Comparison of ENCODE assay signal across 16 mouse cellular contexts in the genomic region with DNA sequence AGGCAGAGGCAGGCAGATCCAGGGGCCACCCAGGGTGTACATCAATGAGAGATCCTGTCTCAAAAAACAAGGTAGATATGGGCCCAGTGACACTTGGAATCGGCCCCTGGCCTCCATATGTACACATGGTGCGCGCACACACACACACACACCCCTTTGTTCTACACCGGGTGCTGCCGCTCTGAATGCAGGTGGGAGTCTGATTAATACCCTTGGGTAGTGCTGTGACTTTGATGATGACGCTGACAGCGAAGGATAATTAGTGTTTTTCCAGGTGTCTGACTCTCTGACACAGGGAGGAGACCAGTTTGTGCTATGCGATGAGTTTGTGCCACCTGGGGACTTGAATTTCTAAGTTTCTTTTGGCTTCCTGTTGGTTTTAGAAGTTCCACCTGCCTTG.
DNase-seq lines count a peak whose midpoint lies in the region; ATAC-seq lines count a peak whose summit lies in the region.
"Had no signal": no experiment of that assay in that cellular context is flagged by ENCODE, and none has a peak within 500 bp of the region (broad histone marks: within the 10 kb centered on the region; RNA-seq: fewer than 3 reads in every experiment).

No protein-coding gene starts in this region.

- H3K27me3 ChIP-seq in embryonic facial prominence, embryonic 14.5 days (replicated peaks; ENCODE audit: control insufficient read depth, insufficient read depth, low read length): no peaks in the 10 kb centered on the region
- no peaks in the 10 kb centered on the region for H3K27me3 ChIP-seq in embryonic facial prominence, embryonic 10.5 days (replicated peaks; ENCODE audit: low read depth, poor library complexity, severe bottlenecking)
- H3K27me3 ChIP-seq in heart, embryonic 15.5 days: peaks cover 5% of the 10 kb centered on the region; the same call in 1 of the 2 replicates
- H3K27me3 ChIP-seq in kidney, embryonic 16.5 days (ENCODE audit: insufficient read depth, low read length): no peaks in the 10 kb centered on the region
- no peaks in the 10 kb centered on the region for H3K27me3 ChIP-seq in stomach, embryonic 16.5 days (ENCODE audit: control insufficient read depth, insufficient read depth, low read length)
- H3K27me3 ChIP-seq: hindbrain, embryonic 12.5 days; liver, embryonic 13.5 days; neural tube, embryonic 13.5 days had no signal

- H3K4me1 ChIP-seq in embryonic facial prominence, embryonic 14.5 days (ENCODE audit: control insufficient read depth, insufficient read depth, low read length): peaks cover 9% of the 10 kb centered on the region
- peaks cover 11% of the 10 kb centered on the region for H3K4me1 ChIP-seq in embryonic facial prominence, embryonic 10.5 days
- H3K4me1 ChIP-seq in heart, embryonic 15.5 days (replicated peaks): 0 out of 2 replicates have a peak, but pooled peaks cover 4% of the 10 kb centered on the region
- H3K4me1 ChIP-seq in kidney, embryonic 16.5 days (ENCODE audit: insufficient read depth, low read length): 0 out of 2 replicates have a peak, but pooled peaks cover 9% of the 10 kb centered on the region
- H3K4me1 ChIP-seq in stomach, embryonic 16.5 days (ENCODE audit: control insufficient read depth, insufficient read depth, low read length): peaks cover 6% of the 10 kb centered on the region; the same call in 1 of the 2 replicates
- H3K4me1 ChIP-seq: forebrain, embryonic 10.5 days; liver, embryonic 13.5 days; midbrain, embryonic 10.5 days had no signal

- H3K4me3 ChIP-seq in embryonic facial prominence, embryonic 14.5 days (ENCODE audit: low read depth, low read length): no peak overlapping the region
- no peak overlapping the region for H3K4me3 ChIP-seq in embryonic facial prominence, embryonic 10.5 days
- H3K4me3 ChIP-seq in heart, embryonic 15.5 days: no peak overlapping the region
- H3K4me3 ChIP-seq in kidney, embryonic 16.5 days (ENCODE audit: low read length): no peak overlapping the region
- H3K4me3 ChIP-seq in stomach, embryonic 16.5 days (replicated peaks; ENCODE audit: low read length): no peak overlapping the region
- H3K4me3 ChIP-seq: forebrain, embryonic 10.5 days; hindbrain, embryonic 12.5 days; liver, embryonic 13.5 days; midbrain, embryonic 10.5 days; myocyte; neural tube, embryonic 13.5 days had no signal

- no peaks in the 10 kb centered on the region for H3K36me3 ChIP-seq in embryonic facial prominence, embryonic 14.5 days (ENCODE audit: control insufficient read depth, insufficient read depth, low read length)
- no peaks in the 10 kb centered on the region for H3K36me3 ChIP-seq in embryonic facial prominence, embryonic 10.5 days (replicated peaks)
- H3K36me3 ChIP-seq in heart, embryonic 15.5 days: no peaks in the 10 kb centered on the region
- H3K36me3 ChIP-seq in kidney, embryonic 16.5 days (ENCODE audit: insufficient read depth, low read length): no peaks in the 10 kb centered on the region
- no peaks in the 10 kb centered on the region for H3K36me3 ChIP-seq in stomach, embryonic 16.5 days (ENCODE audit: control insufficient read depth, insufficient read depth, low read length)
- H3K36me3 ChIP-seq: forebrain, embryonic 10.5 days; hindbrain, embryonic 12.5 days; liver, embryonic 13.5 days; midbrain, embryonic 10.5 days; neural tube, embryonic 13.5 days had no signal

- no peak overlapping the region for H3K4me2 ChIP-seq in embryonic facial prominence, embryonic 14.5 days (ENCODE audit: low read depth, low read length)
- peak overlapping the region; percentile 27; the same call in 1 of the 2 replicates for H3K4me2 ChIP-seq in heart, embryonic 15.5 days
- H3K4me2 ChIP-seq in kidney, embryonic 16.5 days (replicated peaks; ENCODE audit: low read depth, low read length): no peak overlapping the region
- H3K4me2 ChIP-seq in stomach, embryonic 16.5 days (ENCODE audit: low read depth, low read length): 0 out of 2 replicates have a peak overlapping the region, but pooled peaks have one; percentile 29
- H3K4me2 ChIP-seq: hindbrain, embryonic 12.5 days; liver, embryonic 13.5 days had no signal

- no peak overlapping the region for H3K9ac ChIP-seq in embryonic facial prominence, embryonic 14.5 days (ENCODE audit: low read depth, low read length)
- no peak overlapping the region for H3K9ac ChIP-seq in heart, embryonic 15.5 days
- H3K9ac ChIP-seq in kidney, embryonic 16.5 days (replicated peaks; ENCODE audit: low read length): no peak overlapping the region
- no peak overlapping the region for H3K9ac ChIP-seq in stomach, embryonic 16.5 days (ENCODE audit: low read length)
- H3K9ac ChIP-seq: hindbrain, embryonic 12.5 days; liver, embryonic 13.5 days; neural tube, embryonic 13.5 days had no signal

- ATAC-seq in embryonic facial prominence, embryonic 14.5 days (ENCODE audit: low read depth): peak; percentile 77
- ATAC-seq in heart, embryonic 15.5 days (replicated peaks; ENCODE audit: insufficient number of reproducible peaks, insufficient read depth, low FRiP score, low read depth): no peak
- ATAC-seq in kidney, embryonic 16.5 days (ENCODE audit: low FRiP score, low TSS enrichment): peak; percentile 39; the same call in 1 of the 2 replicates
- no peak for ATAC-seq in stomach, embryonic 16.5 days (ENCODE audit: insufficient read depth, low FRiP score)
- ATAC-seq in erythroid progenitor cell, adult 5-6 weeks (replicated peaks; ENCODE audit: low FRiP score, poor library complexity, severe bottlenecking): no peak
- ATAC-seq: midbrain, embryonic 16.5 days had no signal

- H3K27ac ChIP-seq in embryonic facial prominence, embryonic 14.5 days (replicated peaks; ENCODE audit: low read depth, low read length): no peak overlapping the region
- no peak overlapping the region for H3K27ac ChIP-seq in embryonic facial prominence, embryonic 10.5 days (replicated peaks)
- no peak overlapping the region for H3K27ac ChIP-seq in heart, embryonic 15.5 days
- no peak overlapping the region for H3K27ac ChIP-seq in kidney, embryonic 16.5 days (ENCODE audit: low read length)
- no peak overlapping the region; the same call in 1 of the 2 replicates for H3K27ac ChIP-seq in stomach, embryonic 16.5 days (ENCODE audit: low read length)
- H3K27ac ChIP-seq: forebrain, embryonic 10.5 days; hindbrain, embryonic 12.5 days; liver, embryonic 13.5 days; midbrain, embryonic 10.5 days; neural tube, embryonic 13.5 days had no signal

- 53% methylated on average over 8 of the region's 8 CpGs for WGBS in embryonic facial prominence, embryonic 14.5 days
- WGBS in embryonic facial prominence, embryonic 10.5 days: 71% methylated on average over 8 of the region's 8 CpGs
- WGBS in heart, embryonic 15.5 days: 75% methylated on average over 8 of the region's 8 CpGs
- WGBS in kidney, embryonic 16.5 days: 52% methylated on average over 8 of the region's 8 CpGs
- 61% methylated on average over 8 of the region's 8 CpGs for WGBS in stomach, embryonic 16.5 days

- no peak for DNase-seq in embryonic facial prominence, embryonic 14.5 days (ENCODE audit: low spot score)
- no peak for DNase-seq in embryonic facial prominence, embryonic 10.5 days (ENCODE audit: low spot score)
- no peak for DNase-seq in heart, adult 8-10 months (ENCODE audit: low spot score)
- DNase-seq in kidney, adult 8-10 months: no peak
- DNase-seq: liver, embryonic 13.5 days; lung, adult 2 months had no signal

- peaks cover 9% of the 10 kb centered on the region for H3K9me3 ChIP-seq in embryonic facial prominence, embryonic 14.5 days (ENCODE audit: control insufficient read depth, low read length)
- peaks cover 6% of the 10 kb centered on the region; the same call in 1 of the 2 replicates for H3K9me3 ChIP-seq in embryonic facial prominence, embryonic 10.5 days
- peaks cover 7% of the 10 kb centered on the region for H3K9me3 ChIP-seq in heart, embryonic 15.5 days (replicated peaks)
- H3K9me3 ChIP-seq in kidney, embryonic 16.5 days (ENCODE audit: low read length): 0 out of 2 replicates have a peak, but pooled peaks cover 2% of the 10 kb centered on the region
- peaks cover 3% of the 10 kb centered on the region for H3K9me3 ChIP-seq in stomach, embryonic 16.5 days (replicated peaks; ENCODE audit: control insufficient read depth, low read length)
- H3K9me3 ChIP-seq: forebrain, embryonic 10.5 days; liver, embryonic 13.5 days had no signal

Comparison
In these comparisons a context has a peak if more than half of its experiments do, and no peak if none do; other contexts are left out.
1. ATAC-seq: peak in embryonic facial prominence, embryonic 14.5 days (single experiment) and kidney, embryonic 16.5 days (single experiment); none in heart, embryonic 15.5 days (single experiment), stomach, embryonic 16.5 days (single experiment) and erythroid progenitor cell, adult 5-6 weeks (single experiment).
2. H3K4me2 ChIP-seq: peak in heart, embryonic 15.5 days (single experiment) and stomach, embryonic 16.5 days (single experiment); none in embryonic facial prominence, embryonic 14.5 days (single experiment) and kidney, embryonic 16.5 days (single experiment).